Mouse (Mus musculus): ENCODE measurements around the gene Pde7b. TPM values are rescaled to one million over a fixed set of nuclear protein-coding genes. Genes with fewer than 3 reads are reported as not detected.

The Pde7b gene
- 3.4 TPM for polyA plus RNA-seq (2014; fragmentation: Illumina TruSeq; extraction: RNeasy Lipid Tissue Mini Kit (QIAGEN cat#74804); ENCODE audit: low read depth, low replicate concordance)

DNA sequence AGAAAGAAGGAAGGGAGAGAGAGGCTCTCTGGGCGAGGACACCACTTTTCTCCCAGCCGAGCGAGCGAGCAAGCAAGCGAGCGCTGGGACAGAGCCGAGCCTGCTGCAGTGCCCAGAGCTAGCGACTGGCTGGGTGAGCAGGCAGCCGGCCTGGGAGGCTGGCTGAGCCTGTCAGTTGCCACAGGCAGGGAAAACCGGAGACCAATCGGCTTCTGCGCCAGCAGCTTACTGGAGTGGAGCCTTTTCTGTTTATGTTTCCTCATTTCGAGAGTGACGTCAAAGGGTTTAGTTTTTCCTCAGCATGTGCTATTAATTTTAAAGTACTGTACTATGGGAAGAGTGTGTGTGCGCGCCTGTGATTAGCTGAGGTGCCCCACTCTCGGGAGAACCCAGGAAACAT is at the start of gene Pde7b:
TSS of gene Pde7b (minus strand) at position 173 of the 400 bp plus-strand sequence.

Other genes with a start within 250 kb of the Pde7b start
- gene Ahi1, start 227.5 kb upstream of the Pde7b start, polyA plus RNA-seq (2014; fragmentation: Illumina TruSeq; extraction: RNeasy Lipid Tissue Mini Kit (QIAGEN cat#74804); ENCODE audit: low read depth, low replicate concordance), result 0.61 TPM